Mouse (Mus musculus): ENCODE measurements at regions not wholly inside any gene's neighbourhood (a gene's known extent, or its start where the extent isn't known, plus 50 kb on each side); places are given as distances from the start of the nearest gene placed in this dataset.
"Not testable (repeated sequence)": the region's sequence is repeated elsewhere in the genome, so short reads cannot be mapped to it uniquely, and the experiment has no call there.

GRCm38 (mm10) chrX:114802061-114802460 is 102.8 kb upstream of the Ube2dnl1 start:
- not testable (repeated sequence) for H3K4me2 ChIP-seq (replicated peaks; ENCODE audit: low read depth, low read length, severe bottlenecking); H3K4me3 ChIP-seq (replicated peaks; ENCODE audit: low read length); H3K36me3 ChIP-seq (ENCODE audit: control insufficient read depth, insufficient read depth, low read length); H3K4me1 ChIP-seq (ENCODE audit: control insufficient read depth, insufficient read depth, low read length); H3K27me3 ChIP-seq (ENCODE audit: control insufficient read depth, insufficient read depth, low read length); H3K27ac ChIP-seq (replicated peaks; ENCODE audit: low read depth, low read length); ATAC-seq (ENCODE audit: low FRiP score, low read depth); H3K9ac ChIP-seq (ENCODE audit: low read depth, low read length, severe bottlenecking); DNase-seq (ENCODE audit: low spot score); H3K9me3 ChIP-seq (ENCODE audit: control insufficient read depth, low read length)
- 65% methylated on average over 3 of the region's 4 CpGs for WGBS

- H3K9me3 ChIP-seq (ENCODE audit: control insufficient read depth, low read length), result no peaks in the 10 kb centered on the region
- WGBS, result 30% methylated on average over 4 of the region's 4 CpGs
- TF ChIP-seq POLR2A (IDR thresholded peaks at IDR 0.05; ENCODE audit: borderline replicate concordance, extremely low read depth, insufficient read depth, insufficient read length), result no peak
- H3K36me3 ChIP-seq (ENCODE audit: control insufficient read depth, insufficient read depth, low read length), result no peaks in the 10 kb centered on the region
- no peaks in the 10 kb centered on the region for H3K4me1 ChIP-seq (ENCODE audit: control insufficient read depth, insufficient read depth, low read length)
- DNase-seq (ENCODE audit: low spot score), result peak; percentile 47
- no peaks in the 10 kb centered on the region for H3K27me3 ChIP-seq (ENCODE audit: control insufficient read depth, insufficient read depth, low read length)
- H3K4me2 ChIP-seq (replicated peaks; ENCODE audit: low read depth, low read length, severe bottlenecking), result no peak overlapping the region
- no peak overlapping the region for H3K4me3 ChIP-seq (replicated peaks; ENCODE audit: low read length)
- peak; percentile 87 for ATAC-seq (ENCODE audit: low FRiP score, low read depth)
- no peak overlapping the region for H3K9ac ChIP-seq (ENCODE audit: low read depth, low read length, severe bottlenecking)
- no peak overlapping the region for H3K27ac ChIP-seq (replicated peaks; ENCODE audit: low read depth, low read length)
Observed at GRCm38 (mm10) chrX:114816267-114816666, 88.5 kb upstream of the Ube2dnl1 start.

- Histone ChIP-seq H3K36me3 (ENCODE audit: control insufficient read depth, insufficient read depth, low read length) (no peaks in the 10 kb centered on the region), H3K4me3 (replicated peaks; ENCODE audit: low read length) (no peak overlapping the region), H3K27ac (replicated peaks; ENCODE audit: low read depth, low read length) (no peak overlapping the region), H3K4me2 (replicated peaks; ENCODE audit: low read depth, low read length, severe bottlenecking) (no peak overlapping the region), H3K9me3 (ENCODE audit: control insufficient read depth, low read length) (no peaks in the 10 kb centered on the region), H3K9ac (ENCODE audit: low read depth, low read length, severe bottlenecking) (no peak overlapping the region), H3K4me1 (ENCODE audit: control insufficient read depth, insufficient read depth, low read length) (no peaks in the 10 kb centered on the region), H3K27me3 (ENCODE audit: control insufficient read depth, insufficient read depth, low read length) (no peaks in the 10 kb centered on the region)
- ATAC-seq (ENCODE audit: low FRiP score, low read depth) (no peak), DNase-seq (ENCODE audit: low spot score) (no peak)
- no peak for TF ChIP-seq POLR2A (IDR thresholded peaks at IDR 0.05; ENCODE audit: borderline replicate concordance, extremely low read depth, insufficient read depth, insufficient read length)
- WGBS, result 64% methylated on average over 3 of the region's 3 CpGs
Observed at GRCm38 (mm10) chrX:114836906-114837305, 67.9 kb upstream of the Ube2dnl1 start.

DNA sequence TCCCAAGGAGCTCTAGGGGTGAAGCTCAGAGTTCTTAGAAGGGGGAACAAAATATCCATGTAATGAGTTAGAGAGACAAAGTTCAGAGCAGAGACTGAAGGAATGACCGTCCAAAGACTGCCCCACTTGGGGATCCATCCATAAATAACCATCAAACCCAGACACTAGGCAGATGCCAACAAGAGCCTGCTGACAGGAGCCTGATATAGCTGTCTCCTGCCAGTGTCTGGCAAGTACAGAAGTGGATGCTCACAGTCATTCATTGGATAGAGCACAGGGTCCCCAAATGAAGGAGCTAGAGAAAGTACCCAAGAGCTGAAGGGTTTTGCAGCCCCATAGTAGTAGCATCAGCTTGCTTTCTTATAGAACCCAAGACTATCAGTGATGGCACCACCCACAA is 61.3 kb upstream of the Ube2dnl1 start:
- DNase-seq (ENCODE audit: low spot score), result no peak
- Histone ChIP-seq H3K9me3 (ENCODE audit: control insufficient read depth, low read length) (no peaks in the 10 kb centered on the region), H3K9ac (ENCODE audit: low read depth, low read length, severe bottlenecking) (no peak overlapping the region), H3K4me2 (replicated peaks; ENCODE audit: low read depth, low read length, severe bottlenecking) (no peak overlapping the region), H3K36me3 (ENCODE audit: control insufficient read depth, insufficient read depth, low read length) (no peaks in the 10 kb centered on the region), H3K27me3 (ENCODE audit: control insufficient read depth, insufficient read depth, low read length) (no peaks in the 10 kb centered on the region), H3K4me1 (ENCODE audit: control insufficient read depth, insufficient read depth, low read length) (no peaks in the 10 kb centered on the region), H3K4me3 (replicated peaks; ENCODE audit: low read length) (no peak overlapping the region), H3K27ac (replicated peaks; ENCODE audit: low read depth, low read length) (no peak overlapping the region)
- 27% methylated on average over 1 of the region's 1 CpGs for WGBS
- ATAC-seq (ENCODE audit: low FRiP score, low read depth), result no peak
- TF ChIP-seq POLR2A (IDR thresholded peaks at IDR 0.05; ENCODE audit: borderline replicate concordance, extremely low read depth, insufficient read depth, insufficient read length), result no peak

All from limb, embryonic 14.5 days (tissue).